Mouse (Mus musculus) liver, embryonic 14.5 days (tissue): ENCODE measurements at regions not wholly inside any gene's neighbourhood (a gene's known extent, or its start where the extent isn't known, plus 50 kb on each side); places are given as distances from the start of the nearest gene placed in this dataset.

Experiments
- CTCF ChIP-seq: IDR thresholded peaks from 2 replicates; pipeline ENCODE4 v1.5.1; 2016; ENCODE audit warnings: antibody characterized with exemption, low read depth, control low read depth
- EP300 ChIP-seq: IDR thresholded peaks from 2 replicates; pipeline ENCODE4 v1.6.1; 2016; ENCODE audit warnings: antibody characterized with exemption, low read depth

DNA sequence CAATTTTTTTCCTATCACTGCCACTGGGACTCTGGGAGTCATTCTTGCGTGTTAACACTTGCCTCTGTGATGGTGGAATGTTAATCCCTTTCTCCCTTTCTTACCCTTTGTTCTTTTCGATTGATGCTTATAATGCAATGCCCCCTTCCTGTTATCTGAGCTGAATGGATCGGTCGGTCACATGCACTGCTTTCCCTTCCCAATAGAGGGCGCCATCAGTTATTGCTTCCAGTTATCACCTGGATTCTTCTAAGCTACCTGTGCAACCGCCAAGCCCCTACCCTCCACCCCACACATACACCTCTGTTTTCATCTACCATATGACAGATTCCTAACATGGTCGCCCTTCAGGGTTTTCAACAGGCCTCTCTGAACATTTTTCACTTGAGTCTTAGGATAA, 66.9 kb upstream of the Ano6 start:
- TF ChIP-seq CTCF, result peak; percentile 57
- TF ChIP-seq EP300, result no peak
